In genomic region chr4:56743363-56744195, GRCm38 (mm10) we compare ENCODE assay signal across 27 mouse cellular contexts. TPM values are rescaled to one million over a fixed set of nuclear protein-coding genes. Genes with fewer than 3 reads are reported as not detected.
"Had no signal": no experiment of that assay in that cellular context is flagged by ENCODE, and none has a peak within 500 bp of the region (broad histone marks: within the 10 kb centered on the region; RNA-seq: fewer than 3 reads in every experiment).

Actl7a (plus strand) TSS chr4:56743413.

- H3K9ac ChIP-seq: liver, embryonic 13.5 days; liver, embryonic 15.5 days; liver, postnatal 0 days; lung, embryonic 15.5 days; midbrain, embryonic 13.5 days; midbrain, embryonic 15.5 days; neural tube, embryonic 12.5 days; stomach, embryonic 15.5 days had no signal

- H3K9me3 ChIP-seq: liver, embryonic 13.5 days; liver, embryonic 15.5 days; lung, embryonic 15.5 days; megakaryocyte, embryonic 14.5 days; midbrain, embryonic 13.5 days; midbrain, embryonic 15.5 days; neural tube, embryonic 12.5 days; stomach, embryonic 15.5 days had no signal

- H3K27me3 ChIP-seq: liver, embryonic 13.5 days; liver, embryonic 15.5 days; lung, embryonic 15.5 days; midbrain, embryonic 13.5 days; midbrain, embryonic 15.5 days; neural tube, embryonic 12.5 days; stomach, embryonic 15.5 days had no signal

- H3K4me2 ChIP-seq: liver, embryonic 13.5 days; liver, embryonic 15.5 days; lung, embryonic 15.5 days; midbrain, embryonic 11.5 days; midbrain, embryonic 13.5 days; midbrain, embryonic 15.5 days; neural tube, embryonic 12.5 days; stomach, embryonic 15.5 days had no signal

- H3K27ac ChIP-seq: liver, embryonic 13.5 days; liver, embryonic 15.5 days; lung, embryonic 15.5 days; macrophage; midbrain, embryonic 13.5 days; midbrain, embryonic 15.5 days; neural tube, embryonic 12.5 days; stomach, embryonic 15.5 days; stomach, postnatal 0 days had no signal

- H3K4me3 ChIP-seq: liver, embryonic 13.5 days; liver, embryonic 15.5 days; lung, embryonic 15.5 days; megakaryocyte, embryonic 14.5 days; midbrain, embryonic 13.5 days; midbrain, embryonic 15.5 days; neural tube, embryonic 12.5 days; stomach, embryonic 15.5 days had no signal

- H3K4me1 ChIP-seq: liver, embryonic 13.5 days; liver, embryonic 15.5 days; lung, embryonic 15.5 days; midbrain, embryonic 13.5 days; midbrain, embryonic 15.5 days; neural tube, embryonic 12.5 days; stomach, embryonic 15.5 days had no signal

- ATAC-seq: liver, postnatal 0 days; lung, postnatal 0 days; midbrain, embryonic 13.5 days; midbrain, embryonic 15.5 days had no signal

- DNase-seq: liver, embryonic 13.5 days; liver, postnatal 0 days; lung, adult 2 months; lung, postnatal 14 days; lung, postnatal 36 days; right cerebral cortex, postnatal 25 days; thymus, adult 18-20 months; thymus, postnatal 14 days; thymus, postnatal 36 days had no signal

RNA-seq across cellular contexts. Expression of gene Actl7a, which starts in this region (rescaled TPM):
- total RNA-seq: megakaryocyte progenitor cell, adult 5-6 weeks; midbrain, postnatal 0 days; monocyte, adult 5-6 weeks; neutrophil, adult 5-6 weeks had no signal
- polyA plus RNA-seq: liver, embryonic 13.5 days; liver, embryonic 15.5 days; liver, postnatal 0 days; lung, adult 2 months; lung, embryonic 15.5 days; lung, postnatal 0 days; macrophage; midbrain, embryonic 15.5 days; midbrain, postnatal 0 days; neural tube, embryonic 12.5 days; neural tube, embryonic 14.5 days; spleen, adult 2 months; stomach, embryonic 15.5 days; stomach, postnatal 0 days; thymus, postnatal 0 days had no signal
